Mouse (Mus musculus) CH12.LX (cell line): ENCODE measurements at regions not wholly inside any gene's neighbourhood (a gene's known extent, or its start where the extent isn't known, plus 50 kb on each side); places are given as distances from the start of the nearest gene placed in this dataset.

Experiments
- DNase-seq: peaks from one replicate; pipeline ENCODE4 v3.0.0-alpha.2; 2013; ENCODE audit errors: extremely low read depth
- H3K27ac ChIP-seq: 2 replicates; pipeline ENCODE4 v1.5.1; 2012; ENCODE audit warnings: low read depth, mild to moderate bottlenecking, control low read depth, moderate library complexity; ENCODE audit not compliant: insufficient read depth
- H3K27me3 ChIP-seq: replicated peaks from 2 replicates; pipeline ENCODE3; 2012; ENCODE audit warnings: inconsistent platforms
- H3K36me3 ChIP-seq, 2 experiments: replicated peaks in 1 of 2; 2 replicates each; pipeline versions ENCODE3 to v1.6.1; 2012; ENCODE audit warnings: inconsistent platforms in 1 of 2, low read length in 1 of 2, mild to moderate bottlenecking in 1 of 2, mixed read lengths in 1 of 2, moderate library complexity in 1 of 2; ENCODE audit not compliant: control insufficient read depth in 1 of 2, insufficient read depth in 1 of 2
- H3K4me1 ChIP-seq, 2 experiments: 2 replicates each; pipeline ENCODE4 v1.6.1; 2012; ENCODE audit warnings: inconsistent platforms in 1 of 2, moderate library complexity in 1 of 2; ENCODE audit not compliant: insufficient read depth in 2 of 2, control insufficient read depth in 1 of 2
- H3K4me2 ChIP-seq: 2 replicates; pipeline ENCODE4 v1.6.1; 2012; ENCODE audit warnings: low read depth, mild to moderate bottlenecking, control low read depth; ENCODE audit not compliant: poor library complexity, insufficient read depth, severe bottlenecking
- H3K4me3 ChIP-seq, 3 experiments: fragments of 150-350 bp in 1 of 3; sonication (generic) in 1 of 3; replicated peaks in 1 of 3; 2 replicates each; pipeline versions ENCODE3 to v1.5.1; 2011 to 2012; ENCODE audit warnings: low read depth in 2 of 3, low read length in 2 of 3, mild to moderate bottlenecking in 2 of 3, moderate library complexity in 2 of 3, control low read depth in 1 of 3, improper control_type of control experiment in 1 of 3, inconsistent platforms in 1 of 3, mixed read lengths in 1 of 3; ENCODE audit not compliant: poor library complexity in 1 of 3
- H3K79me2 ChIP-seq: replicated peaks from 2 replicates; pipeline ENCODE4 v1.6.1; 2012; ENCODE audit warnings: mild to moderate bottlenecking, moderate library complexity; ENCODE audit not compliant: control insufficient read depth, poor library complexity, insufficient read depth, severe bottlenecking; ENCODE audit errors: extremely low read depth
- H3K9ac ChIP-seq: 2 replicates; pipeline ENCODE4 v1.6.1; 2012; ENCODE audit warnings: low read depth, mild to moderate bottlenecking, control low read depth, moderate library complexity; ENCODE audit not compliant: insufficient read depth
- H3K9me3 ChIP-seq: replicated peaks from 2 replicates; pipeline ENCODE3; 2012; ENCODE audit warnings: low read length, inconsistent platforms, mixed read lengths
- CHD2 ChIP-seq: IDR thresholded peaks from 2 replicates; pipeline ENCODE4 v1.6.1; 2011; ENCODE audit warnings: low read length, improper control_type of control experiment
- CTCF ChIP-seq, 2 experiments: IDR thresholded peaks in 1 of 2; conservative IDR thresholded peaks in 1 of 2; 2 replicates each; pipeline ENCODE4 v1.5.1; 2011 to 2012; ENCODE audit warnings: low read depth in 2 of 2, low read length in 2 of 2, improper control_type of control experiment in 1 of 2, inconsistent platforms in 1 of 2, mild to moderate bottlenecking in 1 of 2, moderate library complexity in 1 of 2
- ELF1 ChIP-seq: IDR thresholded peaks from 2 replicates; pipeline ENCODE4 v1.6.1; 2014; ENCODE audit warnings: low read depth, mild to moderate bottlenecking, inconsistent platforms, low read length, improper control_type of control experiment
- ETS1 ChIP-seq: conservative IDR thresholded peaks from 2 replicates; pipeline ENCODE4 v1.6.1; 2012; ENCODE audit warnings: low read depth, mild to moderate bottlenecking, inconsistent platforms, low read length, improper control_type of control experiment, moderate library complexity
- GABPA ChIP-seq: IDR thresholded peaks from 2 replicates; pipeline ENCODE4 v1.6.1; 2012; ENCODE audit warnings: low read depth, low read length, improper control_type of control experiment, inconsistent platforms; ENCODE audit not compliant: insufficient replicate concordance
- HCFC1 ChIP-seq: IDR thresholded peaks from 2 replicates; pipeline ENCODE4 v1.6.1; 2012; ENCODE audit warnings: low read depth, mild to moderate bottlenecking, inconsistent platforms, low read length, improper control_type of control experiment
- JUN ChIP-seq: IDR thresholded peaks from 2 replicates; pipeline ENCODE4 v1.6.1; 2011; ENCODE audit warnings: low read depth, mild to moderate bottlenecking, low read length, improper control_type of control experiment, moderate library complexity; ENCODE audit not compliant: insufficient read depth
- JUND ChIP-seq: conservative IDR thresholded peaks from 2 replicates; pipeline ENCODE4 v1.6.1; 2011; ENCODE audit warnings: low read depth, low read length, improper control_type of control experiment
- KAT2A ChIP-seq: IDR thresholded peaks from 2 replicates; pipeline ENCODE4 v1.6.1; 2012; ENCODE audit warnings: low read length, improper control_type of control experiment, inconsistent platforms; ENCODE audit not compliant: insufficient replicate concordance
- MAFK ChIP-seq: IDR thresholded peaks from 2 replicates; pipeline ENCODE4 v1.6.1; 2011; ENCODE audit warnings: low read length, improper control_type of control experiment; ENCODE audit not compliant: insufficient replicate concordance
- MAX ChIP-seq: IDR thresholded peaks from 2 replicates; pipeline ENCODE4 v1.6.1; 2011; ENCODE audit warnings: low read length, improper control_type of control experiment
- MXI1 ChIP-seq: IDR thresholded peaks from 2 replicates; pipeline ENCODE4 v1.6.1; 2011; ENCODE audit warnings: mild to moderate bottlenecking, low read depth, low read length, improper control_type of control experiment
- NELFE ChIP-seq: IDR thresholded peaks from 2 replicates; pipeline ENCODE4 v1.6.1; 2011; ENCODE audit warnings: low read depth, low read length, improper control_type of control experiment
- PAX5 ChIP-seq: IDR thresholded peaks from 2 replicates; pipeline ENCODE4 v1.6.1; 2012; ENCODE audit warnings: low read length, inconsistent platforms, mixed read lengths
- RCOR1 ChIP-seq: conservative IDR thresholded peaks from 2 replicates; pipeline ENCODE4 v1.6.1; 2012; ENCODE audit warnings: low read depth, mild to moderate bottlenecking, inconsistent platforms, low read length, improper control_type of control experiment
- TCF12 ChIP-seq: IDR thresholded peaks from 2 replicates; pipeline ENCODE4 v1.6.1; 2014; ENCODE audit warnings: low read depth, mild to moderate bottlenecking, inconsistent platforms, low read length, improper control_type of control experiment
- USF1 ChIP-seq: IDR thresholded peaks from 2 replicates; pipeline ENCODE4 v1.6.1; 2014; ENCODE audit warnings: low read depth, mild to moderate bottlenecking, inconsistent platforms, low read length, improper control_type of control experiment
- USF2 ChIP-seq: conservative IDR thresholded peaks from 2 replicates; pipeline ENCODE4 v1.6.1; 2011; ENCODE audit warnings: low read depth, low read length, improper control_type of control experiment
- ZC3H11A ChIP-seq: IDR thresholded peaks from 2 replicates; pipeline ENCODE4 v1.6.1; 2012; ENCODE audit warnings: low read depth, mild to moderate bottlenecking, inconsistent platforms, low read length, improper control_type of control experiment
- ZKSCAN1 ChIP-seq: IDR thresholded peaks from 2 replicates; pipeline ENCODE4 v1.6.1; 2012; ENCODE audit warnings: low read depth, inconsistent platforms, low read length, improper control_type of control experiment, borderline replicate concordance
- ZMIZ1 ChIP-seq: IDR thresholded peaks from 2 replicates; pipeline ENCODE4 v1.6.1; 2012; ENCODE audit warnings: low read depth, mild to moderate bottlenecking, inconsistent platforms, low read length, improper control_type of control experiment
- dilution Hi-C: fragments of 300-500 bp; cut with MboI; formaldehyde crosslinking; loops from 2 replicates; pipeline ENCODE4 v1.14.3; 2020; ENCODE audit warnings: low sequenced_read_pairs; ENCODE audit not compliant: extremely low pct_unique_long_range_greater_than_20kb, extremely low pct_ligation_motif_present
- in situ Hi-C: fragments of 300-500 bp; cut with MboI; formaldehyde crosslinking; loops from 3 replicates; pipeline ENCODE4 v1.14.3; 2019; ENCODE audit warnings: low sequenced_read_pairs, low pct_ligation_motif_present, low pct_unique_long_range_greater_than_20kb, mixed read lengths

- no peak overlapping the region for H3K4me3 ChIP-seq
- H3K27me3 ChIP-seq: no peaks in the 10 kb centered on the region
- DNase-seq: no peak
- no peaks in the 10 kb centered on the region for H3K4me1 ChIP-seq
- H3K79me2 ChIP-seq: no peaks in the 10 kb centered on the region
- peaks cover 21% of the 10 kb centered on the region for H3K9me3 ChIP-seq
- dilution Hi-C loops (no loop called here), in situ Hi-C loops (no loop called here)
- no peak overlapping the region for H3K27ac ChIP-seq
- H3K9ac ChIP-seq: no peak overlapping the region
- H3K4me2 ChIP-seq: no peak overlapping the region
- TF ChIP-seq RCOR1 (no peak), PAX5 (no peak), KAT2A (no peak), TCF12 (no peak), CTCF (conservative IDR thresholded peaks at IDR 0.05 in 1 of 2, IDR thresholded peaks at IDR 0.05 in 1 of 2; ENCODE audit: low read depth in 2 of 2, low read length in 2 of 2) (no peak), ETS1 (no peak), ZKSCAN1 (no peak), GABPA (no peak), JUND (no peak), USF1 (no peak), ZMIZ1 (no peak), MAFK (no peak), USF2 (no peak), MAX (no peak), HCFC1 (no peak), ZC3H11A (no peak), ELF1 (no peak), NELFE (no peak)
- no peaks in the 10 kb centered on the region for H3K36me3 ChIP-seq
These were observed 236.4 kb downstream of the Tmem114 start for GRCm38 (mm10) chr16:8188505-8188904.

- in situ Hi-C loops: no loop called here
- no peak overlapping the region for H3K4me3 ChIP-seq
- DNase-seq: no peak
- H3K36me3 ChIP-seq: no peaks in the 10 kb centered on the region
- H3K9ac ChIP-seq: no peak overlapping the region
- no peaks in the 10 kb centered on the region for H3K4me1 ChIP-seq
- H3K9me3 ChIP-seq: peaks cover 25% of the 10 kb centered on the region
- H3K4me2 ChIP-seq: no peak overlapping the region
- TF ChIP-seq ETS1 (no peak), CHD2 (no peak), MAFK (no peak), JUN (no peak), MXI1 (no peak)
- TF ChIP-seq, all 38 proteins: peak for 0
- dilution Hi-C loops: no loop called here
- Histone ChIP-seq H3K79me2 (no peaks in the 10 kb centered on the region), H3K27ac (no peak overlapping the region), H3K27me3 (no peaks in the 10 kb centered on the region)
These were observed 240.2 kb downstream of the Tmem114 start for GRCm38 (mm10) chr16:8184781-8185180.
